Mouse (Mus musculus) left cerebral cortex, postnatal 14 days (tissue): ENCODE measurements at regions not wholly inside any gene's neighbourhood (a gene's known extent, or its start where the extent isn't known, plus 50 kb on each side); places are given as distances from the start of the nearest gene placed in this dataset.

ENCODE experiments used
- DNase-seq, 2 experiments: peaks; one replicate each; pipeline ENCODE4 v3.0.0; 2021 to 2022; ENCODE audit warnings: low spot score in 2 of 2, mixed read lengths in 1 of 2
- intact Hi-C: fragments of 180-260 bp; cut with DNase I; formaldehyde crosslinking; loops from one replicate; pipeline ENCODE4 v1.15.1; 2025

DNA sequence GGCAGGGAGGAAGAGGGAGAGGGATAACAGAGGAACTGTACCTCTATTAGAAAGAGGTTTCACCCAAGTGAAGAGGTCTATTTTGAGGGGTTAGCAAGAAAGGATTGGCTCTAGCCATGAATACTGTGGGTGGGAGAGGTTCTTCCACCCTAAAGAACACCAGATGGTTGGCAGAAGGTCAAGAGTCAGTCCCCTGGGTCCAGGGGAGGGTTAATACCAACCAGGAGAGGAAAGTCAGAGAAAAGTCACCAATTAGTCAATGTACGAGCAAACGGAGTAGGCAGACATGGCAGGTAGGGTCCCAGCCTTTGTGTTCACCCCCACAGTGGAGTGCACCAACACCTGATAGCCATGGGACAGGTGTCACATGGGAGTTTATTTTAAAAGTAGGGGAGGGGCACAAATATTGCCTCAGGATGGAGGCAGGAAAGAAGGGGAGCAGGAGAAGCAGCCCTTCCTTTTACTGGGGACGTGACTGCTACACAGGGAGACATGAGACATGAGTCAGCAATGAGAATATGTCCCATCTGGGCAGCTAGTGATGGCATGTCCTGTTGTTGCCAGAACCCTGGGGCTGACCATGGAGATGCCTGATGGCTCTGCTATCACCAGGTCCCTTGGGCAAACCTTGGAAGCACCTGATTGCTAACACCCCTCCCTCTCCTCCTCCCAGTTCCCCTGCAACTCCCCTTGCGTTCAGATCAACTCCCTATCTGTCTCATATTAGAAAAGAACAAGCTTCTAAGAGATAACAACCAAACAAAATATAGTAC lies 593.4 kb upstream of the Cited2 start:
- intact Hi-C loops, result no loop called here

DNA sequence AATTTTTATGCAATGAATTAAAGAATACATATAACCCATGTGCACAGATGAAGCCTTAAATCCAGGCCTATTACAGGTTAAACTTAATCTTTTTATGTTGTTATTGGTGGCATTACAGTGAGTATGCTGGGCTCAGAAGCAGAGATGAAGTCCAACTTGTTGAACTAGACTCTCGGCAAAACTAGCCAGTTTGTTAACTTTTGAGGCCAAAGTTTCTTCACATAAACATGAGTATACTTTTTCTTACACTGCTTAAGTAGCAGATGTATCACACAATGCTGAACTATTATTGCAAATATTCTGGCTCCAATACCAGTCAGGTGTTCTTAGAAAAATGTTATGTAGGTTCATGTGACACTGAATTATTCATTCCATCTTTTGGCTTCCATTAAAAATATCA lies 592.4 kb upstream of the Cited2 start:
- intact Hi-C loops, result no loop called here
- DNase-seq, result no peak

More for the DNA sequence above, 593.4 kb upstream of the Cited2 start:
- DNase-seq, result no peak

DNA sequence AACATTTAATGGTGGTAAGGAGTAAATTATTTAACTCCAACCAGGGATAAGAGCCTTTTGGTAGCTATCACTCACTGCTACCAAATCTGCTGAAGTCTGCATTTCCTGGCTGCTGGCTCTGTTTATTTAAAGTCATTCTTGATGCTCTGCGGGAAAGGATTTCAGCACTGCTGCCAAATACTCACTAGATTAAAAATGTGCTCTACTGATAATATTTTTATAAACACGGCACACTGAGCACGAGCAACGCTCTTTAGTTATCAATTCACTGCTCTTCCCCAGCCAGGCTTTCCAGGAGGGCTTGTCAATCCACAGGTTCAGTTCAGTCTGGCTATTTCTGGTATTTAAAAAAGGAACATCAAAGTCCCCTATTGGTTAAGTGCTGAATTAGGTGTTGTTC lies 591.3 kb upstream of the Cited2 start:
- DNase-seq, result peak; percentile 0 to 2
- intact Hi-C loops, result no loop called here

DNA sequence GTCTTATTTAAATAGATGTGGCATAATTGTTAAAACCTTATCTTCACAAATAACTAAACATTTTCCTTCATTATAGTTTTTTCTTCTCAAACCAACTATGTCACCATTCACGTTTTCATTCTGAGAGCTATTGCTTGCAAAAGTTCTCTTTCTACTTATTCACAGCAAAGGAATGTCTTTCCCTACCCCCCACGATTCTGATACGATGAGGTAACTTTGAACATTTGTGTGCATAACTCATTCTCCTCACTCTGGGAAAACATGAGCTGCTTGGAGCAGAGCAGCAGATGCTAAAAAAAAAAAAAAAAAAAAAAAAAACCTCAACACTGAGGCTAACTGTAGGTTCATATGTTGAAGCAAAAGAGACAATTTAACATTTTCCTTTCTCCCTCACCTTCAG lies 547.6 kb upstream of the Cited2 start:
- intact Hi-C loops, result no loop called here
- DNase-seq, result peak in 1 of 2 experiments; percentile 4

DNA sequence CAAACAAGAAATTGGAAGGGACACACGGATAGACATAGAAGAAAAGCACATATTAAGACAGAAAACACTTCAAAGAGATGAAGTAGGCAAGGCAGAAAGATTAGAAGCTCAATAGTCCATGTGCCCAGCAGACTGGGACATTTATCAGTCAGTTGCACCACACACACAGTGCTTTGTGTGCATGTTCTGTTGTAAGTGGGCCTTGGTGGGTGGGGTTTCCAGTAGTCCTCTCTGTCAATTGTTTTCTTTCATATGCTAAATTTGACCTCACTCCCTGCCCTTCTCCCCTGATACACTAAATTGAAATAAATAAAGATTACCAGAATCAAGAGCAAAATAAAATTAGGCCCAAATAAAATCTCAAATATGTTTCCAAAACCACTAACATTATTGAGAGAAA lies 546.0 kb upstream of the Cited2 start:
- intact Hi-C loops, result no loop called here
- no peak for DNase-seq

DNA sequence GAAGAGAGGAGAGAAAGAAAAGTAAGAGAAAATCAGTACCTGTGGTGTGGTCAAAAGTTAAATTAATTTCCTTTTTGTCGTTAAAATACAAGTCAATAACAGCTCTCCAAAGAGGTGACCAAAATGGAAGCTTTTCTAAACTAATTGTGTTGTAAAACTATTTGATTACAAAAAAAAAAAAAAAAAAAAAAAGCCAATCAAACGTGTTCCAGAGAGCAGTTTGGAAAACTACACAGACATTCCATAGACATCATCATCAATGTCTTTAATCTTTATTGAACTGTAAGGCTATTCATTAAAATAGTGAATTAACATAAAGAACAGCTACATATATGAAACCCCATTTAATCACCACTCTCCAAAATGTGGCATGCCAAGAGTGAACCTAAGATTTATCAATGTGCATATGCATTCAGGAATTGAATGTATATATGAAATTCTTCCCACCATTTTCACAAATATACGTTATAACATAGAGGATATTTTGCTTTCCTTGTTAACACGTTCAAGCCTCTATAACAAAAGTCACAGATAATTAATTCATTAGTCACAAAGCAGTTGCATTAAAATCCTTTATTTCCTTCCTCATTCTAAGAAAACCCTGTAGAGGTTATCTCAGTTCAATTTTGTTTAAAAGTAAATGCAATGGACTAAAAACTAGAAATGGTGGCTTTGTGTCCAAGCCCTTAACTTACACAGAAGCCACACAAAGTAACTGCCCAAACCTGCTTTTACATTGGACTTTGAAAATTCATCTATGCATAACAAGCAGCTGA lies 545.3 kb upstream of the Cited2 start:
- intact Hi-C loops, result no loop called here

DNA sequence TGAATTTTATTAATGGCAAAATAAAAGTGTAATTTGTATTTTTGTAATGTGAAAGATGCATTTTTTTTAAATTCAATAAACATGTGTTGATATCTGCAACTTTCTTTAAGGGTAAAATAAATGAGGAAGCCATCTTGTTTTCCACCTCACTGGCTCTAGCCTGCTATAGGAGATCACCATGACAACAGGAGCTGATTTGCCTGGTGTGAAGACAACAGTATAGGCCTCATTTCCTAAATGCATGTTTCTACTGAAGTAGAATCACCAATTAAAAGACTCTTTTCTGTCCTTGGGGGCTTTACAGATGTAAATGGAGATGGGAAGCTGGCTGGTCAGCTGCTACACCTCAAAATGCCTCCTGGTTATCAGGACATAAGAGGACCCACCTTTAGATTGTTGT lies 544.4 kb upstream of the Cited2 start:
- intact Hi-C loops, result no loop called here
- no peak for DNase-seq

More for the DNA sequence above, 545.3 kb upstream of the Cited2 start:
- no peak for DNase-seq

DNA sequence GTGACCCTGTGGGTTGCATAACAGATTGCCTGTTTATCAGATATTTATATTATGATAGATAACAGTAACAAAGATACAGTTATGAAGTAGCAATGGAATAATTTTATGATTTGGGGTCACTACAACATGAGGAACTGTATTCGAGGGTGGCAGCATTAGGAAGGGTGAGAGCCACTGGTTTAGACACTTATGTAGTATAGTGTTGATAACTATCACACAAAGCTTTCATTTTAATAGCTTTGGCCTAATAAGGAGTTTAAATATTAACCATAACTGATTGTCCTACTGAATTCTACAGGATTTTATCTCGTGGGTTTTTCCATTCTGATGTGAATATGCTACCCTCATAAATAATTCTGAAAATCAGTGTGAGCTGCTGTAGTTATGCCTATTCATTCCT lies 538.6 kb upstream of the Cited2 start:
- DNase-seq, result no peak

DNA sequence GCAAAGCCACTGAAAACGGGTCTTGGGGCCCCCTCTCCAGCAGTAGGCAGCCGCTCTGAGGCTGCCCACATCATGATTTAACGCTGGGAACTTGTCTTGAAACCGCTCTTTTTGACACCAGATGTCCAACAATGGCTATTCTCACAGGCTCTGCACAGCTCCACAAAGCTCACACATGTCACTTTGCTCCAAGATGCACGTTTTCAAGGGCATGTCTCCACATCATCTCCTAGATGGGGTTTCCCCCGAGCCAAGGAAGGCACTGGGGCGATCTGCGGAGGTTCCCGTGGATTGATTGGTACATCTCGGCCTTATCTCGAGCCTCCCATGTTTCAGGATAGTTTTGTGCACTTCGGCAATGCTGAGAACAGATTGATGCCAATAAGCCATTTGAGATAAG lies 526.8 kb upstream of the Cited2 start:
- intact Hi-C loops, result no loop called here
- DNase-seq, result no peak

More for the DNA sequence above, 538.6 kb upstream of the Cited2 start:
- intact Hi-C loops, result no loop called here

DNA sequence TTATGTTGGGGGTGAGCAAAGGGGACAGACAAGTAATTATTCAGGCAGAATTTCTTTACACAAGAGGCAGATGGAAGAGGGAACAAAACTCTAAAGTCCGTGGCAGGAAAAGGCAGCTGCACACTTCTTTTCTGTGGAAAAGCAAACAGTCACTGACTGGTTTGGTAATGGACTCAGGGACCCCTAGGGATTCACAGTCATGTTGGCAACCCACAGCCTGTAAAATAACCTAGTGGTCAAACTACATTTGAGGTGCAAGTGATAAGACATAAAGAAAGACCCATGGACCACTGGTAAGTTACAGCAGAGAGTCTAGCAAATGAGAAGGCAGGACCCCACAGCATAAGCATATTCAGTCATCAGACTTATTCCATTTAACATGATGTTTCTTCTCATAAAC lies 526.4 kb upstream of the Cited2 start:
- no peak for DNase-seq
- intact Hi-C loops, result no loop called here

DNA sequence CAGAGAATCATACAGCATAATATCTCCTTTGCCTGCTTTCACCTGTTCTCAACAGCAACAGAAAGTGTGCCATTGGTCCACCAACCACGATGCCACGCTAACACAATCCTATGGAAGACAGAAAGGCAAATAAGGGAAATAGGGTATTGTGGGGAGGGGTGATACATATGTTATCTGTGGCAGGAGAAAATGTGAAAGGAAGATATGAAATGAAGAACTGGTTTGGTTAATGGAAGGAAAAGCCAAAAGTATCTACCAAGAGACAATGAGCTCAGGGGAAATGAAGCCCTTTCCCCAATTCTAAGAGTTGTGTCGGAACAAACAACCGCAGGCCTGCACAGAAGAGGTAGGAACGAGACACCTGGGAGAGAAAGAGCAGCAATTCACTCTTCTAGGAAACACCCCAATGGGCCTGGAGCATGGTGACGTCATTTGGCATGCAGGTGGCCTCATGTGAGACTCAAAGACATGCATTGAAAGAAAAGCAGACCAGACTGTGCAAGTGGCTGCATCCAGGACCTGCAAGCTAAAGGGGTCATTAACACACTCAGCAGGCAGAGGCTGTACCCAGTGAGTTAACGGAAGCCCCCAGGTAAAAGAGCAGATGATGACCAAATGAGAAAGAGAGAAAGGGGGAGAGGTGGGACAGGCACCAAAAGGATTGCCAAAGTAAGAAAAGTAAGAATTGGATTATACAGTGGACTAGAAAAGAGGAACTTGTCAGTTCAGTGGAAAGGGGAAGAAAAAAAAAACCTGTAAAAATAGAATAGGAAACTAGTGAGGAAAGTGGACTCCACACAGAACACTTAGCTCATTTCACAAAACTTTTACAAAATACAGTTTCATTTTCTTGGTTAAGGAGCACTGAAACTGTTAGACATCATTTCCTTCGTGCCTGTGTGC lies 522.2 kb upstream of the Cited2 start:
- no peak for DNase-seq
- intact Hi-C loops, result no loop called here

DNA sequence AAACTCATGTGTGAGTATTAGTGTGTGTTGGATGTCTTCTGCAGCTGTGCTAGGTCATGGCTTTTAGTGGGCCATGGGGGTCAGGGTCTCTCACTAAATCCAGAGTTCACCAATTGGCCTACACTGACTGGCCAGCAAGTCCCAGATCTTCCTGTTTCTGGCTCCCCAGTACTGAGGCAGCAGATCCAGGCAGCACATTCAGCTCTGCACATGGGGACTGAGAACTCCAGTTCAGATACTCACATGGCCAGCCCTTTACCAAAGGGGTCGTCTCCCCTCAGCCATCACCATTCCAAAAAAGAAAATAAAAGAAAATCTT lies 521.6 kb upstream of the Cited2 start:
- intact Hi-C loops, result no loop called here
- DNase-seq, result no peak

DNA sequence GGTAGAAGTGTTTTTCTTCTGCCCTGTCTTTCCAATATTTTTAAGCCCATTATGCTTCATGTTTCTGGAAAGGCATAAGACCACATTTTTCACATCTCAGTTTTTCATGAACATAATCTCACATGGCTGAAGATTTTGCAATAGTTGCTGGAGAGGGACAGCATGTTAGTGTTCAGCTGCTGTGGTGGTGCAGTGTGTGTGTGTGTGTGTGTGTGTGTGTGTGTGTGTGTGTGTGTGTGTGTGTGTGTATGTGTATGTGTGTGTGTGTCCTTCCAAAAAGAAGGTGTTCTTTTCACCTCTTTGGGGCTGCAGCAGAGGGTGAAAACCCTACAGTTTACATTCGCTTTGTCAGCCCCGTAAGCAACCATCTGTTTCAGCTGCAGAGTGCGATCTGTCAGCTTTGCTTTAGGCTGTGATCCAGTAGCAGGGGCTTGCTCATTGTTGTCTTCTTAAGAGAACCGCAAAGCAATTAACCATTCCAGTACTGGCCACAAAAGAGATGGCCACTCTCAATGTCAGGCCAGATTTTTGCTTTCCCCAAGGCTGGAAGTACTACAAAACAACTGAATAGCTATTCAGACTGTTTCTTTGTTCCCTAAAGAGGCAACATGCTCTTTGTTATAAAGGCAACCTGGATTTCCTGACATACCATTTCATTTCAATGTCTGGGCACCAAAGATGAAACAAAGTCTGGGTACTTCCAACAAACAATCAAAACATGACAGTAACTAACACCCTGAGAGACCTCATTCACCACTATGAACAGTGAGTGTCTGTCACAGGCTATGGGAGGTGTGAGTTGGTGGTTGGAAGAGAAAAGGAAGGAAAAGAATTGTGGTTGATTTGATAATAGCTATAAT lies 520.2 kb upstream of the Cited2 start:
- peak in 1 of 2 experiments; percentile 20 for DNase-seq
- intact Hi-C loops, result no loop called here

DNA sequence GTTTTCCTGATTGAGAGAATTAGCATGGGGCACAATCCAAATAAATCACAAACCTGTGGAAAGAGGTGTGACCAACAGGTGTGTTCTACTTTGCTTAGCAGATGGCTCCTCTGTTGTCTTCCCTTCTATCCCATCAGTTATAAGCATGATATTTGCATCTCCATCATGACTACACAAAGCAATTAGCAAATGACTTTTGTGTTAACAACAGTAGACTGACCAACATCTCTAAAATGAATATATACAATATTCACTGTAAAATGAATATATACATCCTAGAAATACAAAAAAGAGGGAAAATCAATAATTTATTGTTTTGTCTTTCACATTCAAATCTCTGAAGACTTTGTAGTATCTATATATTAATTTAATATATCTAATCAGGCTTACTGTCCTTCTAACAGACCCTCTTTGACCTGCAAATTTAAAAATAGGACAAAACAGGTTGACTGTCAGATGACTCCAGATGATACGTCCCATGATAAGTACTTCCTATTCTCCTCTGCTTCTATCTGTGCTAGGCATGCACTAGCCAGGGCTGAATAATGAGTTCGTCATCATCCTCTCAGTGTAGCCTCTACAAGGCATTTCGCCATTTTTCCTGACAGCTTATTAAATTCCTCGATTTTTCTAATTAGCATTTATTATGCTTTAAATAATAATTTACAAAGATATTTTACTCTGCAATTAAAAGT lies 519.5 kb upstream of the Cited2 start:
- no peak for DNase-seq
- intact Hi-C loops, result no loop called here

DNA sequence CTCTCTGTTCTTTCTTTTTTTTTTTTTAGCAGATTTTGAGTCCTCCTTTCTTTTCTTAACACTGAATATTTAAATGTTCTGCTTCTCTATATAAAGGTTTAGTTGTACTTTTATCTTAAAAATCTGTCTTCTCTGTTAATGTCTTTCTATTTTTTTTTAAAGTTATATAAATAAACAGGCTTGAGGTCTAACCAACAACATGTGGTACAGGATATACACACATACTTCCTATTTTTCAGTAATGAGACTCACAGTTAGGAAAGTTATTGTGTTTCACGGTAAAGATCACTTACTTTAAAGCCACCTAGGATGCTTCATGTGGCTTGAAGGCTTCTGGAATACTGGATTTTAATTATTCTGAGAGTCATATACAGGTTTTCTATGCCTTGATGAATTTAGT lies 518.9 kb upstream of the Cited2 start:
- DNase-seq, result no peak
- intact Hi-C loops, result no loop called here

DNA sequence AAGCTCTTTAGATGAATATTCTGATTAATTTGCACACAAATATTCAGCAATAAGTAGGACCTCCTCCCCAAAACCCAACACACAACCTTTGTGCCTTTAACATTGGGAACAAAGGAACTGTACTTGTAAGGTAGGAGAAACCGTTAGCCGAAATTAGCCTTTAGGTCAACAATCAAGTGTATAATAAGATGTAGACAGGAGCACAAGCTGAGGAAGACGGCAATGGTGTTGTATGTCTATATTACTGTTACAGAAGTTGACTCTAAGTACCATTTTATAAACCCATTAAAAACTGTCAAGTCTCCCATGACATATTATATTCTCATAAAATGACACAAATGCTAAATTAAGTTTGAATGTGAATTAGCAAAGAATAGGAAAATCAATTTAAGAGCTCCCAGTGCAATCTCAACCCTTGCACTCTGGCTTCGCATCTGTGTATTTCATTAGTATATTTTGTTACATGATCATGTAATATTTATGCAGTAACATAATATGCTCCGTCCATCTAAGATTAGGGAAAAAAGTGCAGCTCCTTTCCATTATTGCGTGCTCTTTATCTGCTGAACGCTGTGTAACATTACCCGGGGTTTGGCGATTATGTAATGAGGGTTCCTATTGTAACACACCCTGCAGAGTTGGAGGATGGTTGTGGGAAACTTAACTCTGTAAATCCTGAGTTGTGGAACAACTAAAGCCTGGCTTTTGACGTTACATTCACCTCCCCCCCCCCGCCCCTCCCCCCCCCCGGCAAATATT lies 510.3 kb upstream of the Cited2 start:
- DNase-seq, result peak in 1 of 2 experiments; percentile 42

DNA sequence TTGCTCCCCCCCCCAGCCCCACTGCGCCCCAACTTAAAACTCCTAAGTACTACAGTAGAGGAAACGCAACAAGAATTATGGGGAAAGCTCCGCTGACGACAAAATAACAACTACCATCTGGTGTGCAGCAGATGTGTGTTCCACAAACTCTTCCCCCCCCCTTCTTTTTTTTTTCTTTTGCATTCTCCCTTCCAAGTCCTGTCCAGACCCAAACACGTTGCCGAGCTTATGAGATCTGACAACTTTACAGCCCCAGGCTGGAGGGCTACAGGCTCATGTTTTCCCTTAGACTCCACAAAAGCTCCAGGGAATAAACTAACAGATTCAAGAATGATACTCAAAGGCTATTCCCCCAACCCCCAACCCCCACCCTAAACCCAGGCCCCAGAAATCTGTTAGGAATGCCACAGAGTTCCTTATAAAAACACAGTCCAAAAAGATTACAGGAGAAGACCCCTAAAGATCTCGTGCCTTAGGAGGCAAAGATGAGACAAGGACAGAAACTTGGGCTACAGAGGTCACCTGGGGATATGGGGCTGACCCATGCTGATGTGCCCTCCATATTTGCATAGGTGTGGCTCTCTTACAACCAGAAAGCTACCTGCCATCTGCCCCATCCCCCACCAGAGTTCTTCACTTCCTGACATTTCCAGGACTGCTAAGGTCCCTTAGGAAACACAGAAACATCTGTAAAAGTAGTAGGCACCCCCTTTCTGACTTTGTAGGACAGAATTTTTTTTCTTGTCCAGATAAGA lies 509.5 kb upstream of the Cited2 start:
- intact Hi-C loops, result no loop called here
- DNase-seq, result peak in 1 of 2 experiments; percentile 27

More for the DNA sequence above, 510.3 kb upstream of the Cited2 start:
- intact Hi-C loops, result no loop called here
